Mouse (Mus musculus): ENCODE results near the gene Igsf21.

GRCm38 (mm10) chr4:140244835-140245234 is 1.7 kb downstream of the Igsf21 start:
- TF ChIP-seq CTCF (IDR thresholded peaks at IDR 0.05; ENCODE audit: low read depth) (no peak), EP300 (IDR thresholded peaks at IDR 0.05; ENCODE audit: low read depth) (no peak)
